Mouse (Mus musculus) urinary bladder, adult 2 months (tissue): Measurements from ENCODE around the gene Atp6v1g2. TPM values are rescaled to one million over a fixed set of nuclear protein-coding genes. Genes with fewer than 3 reads are reported as not detected.
"Not testable (repeated sequence)": the region's sequence is repeated elsewhere in the genome, so short reads cannot be mapped to it uniquely, and the experiment has no call there.

Experiments used
- DNase-seq: peaks from one replicate; pipeline ENCODE4 v3.0.0; 2022; ENCODE audit warnings: low spot score
- polyA plus RNA-seq: library from polyadenylated mRNA; depleted of rRNA; stranded (reverse); fragments of >200 nt; gene quantifications from 2 replicates; pipeline ENCODE4 v1.2.3, GENCODE M21; 2012

The Atp6v1g2 gene
- polyA plus RNA-seq, 1 experiment, result 14.5 TPM

- no peak for DNase-seq
These were observed 31.0 kb upstream of the Atp6v1g2 start for GRCm38 (mm10) chr17:35202442-35202841.

GRCm38 (mm10) chr17:35204494-35205379 lies 28.7 kb upstream of the Atp6v1g2 start, which contains the start of gene Lta:
Gene Lta (minus strand): TSS chr17:35205351.
- no peak for DNase-seq

- DNase-seq, result no peak
These were observed 28.1 kb upstream of the Atp6v1g2 start for GRCm38 (mm10) chr17:35205380-35205769.

- no peak for DNase-seq
These were observed 23.5 kb upstream of the Atp6v1g2 start for GRCm38 (mm10) chr17:35209785-35210535.

GRCm38 (mm10) chr17:35210593-35210992 lies 22.9 kb upstream of the Atp6v1g2 start:
- DNase-seq, result no peak

GRCm38 (mm10) chr17:35213071-35213470 lies 20.4 kb upstream of the Atp6v1g2 start:
- DNase-seq, result no peak

- no peak for DNase-seq
These were observed 14.8 kb upstream of the Atp6v1g2 start for GRCm38 (mm10) chr17:35218516-35219193.

- no peak for DNase-seq
These were observed 13.8 kb upstream of the Atp6v1g2 start for GRCm38 (mm10) chr17:35219601-35220041.

- no peak for DNase-seq
These were observed 13.1 kb upstream of the Atp6v1g2 start, which contains the start of gene Gm16181 for GRCm38 (mm10) chr17:35220156-35220952. Gene Gm16181 (plus strand): TSS chr17:35220834.

GRCm38 (mm10) chr17:35222299-35222698 lies 11.2 kb upstream of the Atp6v1g2 start:
- DNase-seq, result no peak

GRCm38 (mm10) chr17:35224641-35225040 lies 8.8 kb upstream of the Atp6v1g2 start:
- DNase-seq, result no peak

GRCm38 (mm10) chr17:35225456-35225855 lies 8.0 kb upstream of the Atp6v1g2 start:
- no peak for DNase-seq

GRCm38 (mm10) chr17:35226561-35227046 lies 6.9 kb upstream of the Atp6v1g2 start:
- DNase-seq, result no peak

- no peak for DNase-seq
These were observed 2.4 kb upstream of the Atp6v1g2 start for GRCm38 (mm10) chr17:35231022-35231421.

- peak; percentile 69 for DNase-seq
These were observed 1.4 kb upstream of the Atp6v1g2 start for GRCm38 (mm10) chr17:35232043-35232442.

- DNase-seq, result no peak
These were observed 801 bp upstream of the Atp6v1g2 start for GRCm38 (mm10) chr17:35232659-35233058.

GRCm38 (mm10) chr17:35234090-35234489 lies 630 bp downstream of the Atp6v1g2 start:
- not testable (repeated sequence) for DNase-seq

- peak; percentile 54 for DNase-seq
These were observed 1.4 kb downstream of the Atp6v1g2 start for GRCm38 (mm10) chr17:35234903-35235302.

GRCm38 (mm10) chr17:35235614-35236389 lies 2.3 kb downstream of the Atp6v1g2 start, which contains the start of gene Nfkbil1:
Gene Nfkbil1 (minus strand): TSS chr17:35235792.
- DNase-seq, result peak; percentile 71

GRCm38 (mm10) chr17:35236390-35236746 lies 2.9 kb downstream of the Atp6v1g2 start:
- peak; percentile 97 for DNase-seq
